Mouse (Mus musculus) liver, embryonic 12.5 days (tissue): ENCODE measurements around the gene Hes1. TPM values are rescaled to one million over a fixed set of nuclear protein-coding genes. Genes with fewer than 3 reads are reported as not detected.

Experiments used
- ATAC-seq: fragments of 200-750 bp; cut with Nextera tagmentation; 2 replicates; pipeline ENCODE4 v1.8.0; 2017; ENCODE audit warnings: moderate number of reproducible peaks, mild to moderate bottlenecking, moderate library complexity
- H3K27ac ChIP-seq: fragments of 300-500 bp; sonication (generic); 2 replicates; pipeline ENCODE4 v1.5.1; 2016; ENCODE audit warnings: mild to moderate bottlenecking
- H3K27me3 ChIP-seq: fragments of 300-500 bp; sonication (generic); replicated peaks from 2 replicates; pipeline ENCODE4 v1.6.1; 2016; ENCODE audit warnings: mild to moderate bottlenecking, moderate library complexity
- H3K36me3 ChIP-seq: fragments of 300-500 bp; sonication (generic); 2 replicates; pipeline ENCODE4 v1.6.1; 2016; ENCODE audit warnings: mild to moderate bottlenecking, moderate library complexity
- H3K4me1 ChIP-seq: fragments of 300-500 bp; sonication (generic); 2 replicates; pipeline ENCODE4 v1.6.1; 2016
- H3K4me2 ChIP-seq: fragments of 300-500 bp; sonication (generic); 2 replicates; pipeline ENCODE4 v1.6.1; 2016; ENCODE audit warnings: mild to moderate bottlenecking, moderate library complexity
- H3K4me3 ChIP-seq: fragments of 300-500 bp; sonication (generic); 2 replicates; pipeline ENCODE4 v1.5.1; 2016; ENCODE audit warnings: mild to moderate bottlenecking, moderate library complexity
- H3K9ac ChIP-seq: fragments of 300-500 bp; sonication (generic); 2 replicates; pipeline ENCODE4 v1.6.1; 2016; ENCODE audit warnings: mild to moderate bottlenecking, moderate library complexity
- H3K9me3 ChIP-seq: fragments of 300-500 bp; sonication (generic); replicated peaks from 2 replicates; pipeline ENCODE4 v1.6.1; 2016; ENCODE audit warnings: mild to moderate bottlenecking, moderate library complexity
- WGBS: fragments of 180-500 bp; shearing (Covaris S2); methylation state at CpG from one replicate; pipeline ENCODE4 v1.1.7; 2016; ENCODE audit not compliant: insufficient replicate concordance; 5-methylcytosine and 5-hydroxymethylcytosine counted together
- polyA plus RNA-seq: library from polyadenylated mRNA; unstranded; fragments of >200 nt; fragmentation: Nextera tagmentation; extraction: Ambion mirVana; gene quantifications from 2 replicates; pipeline ENCODE4 v1.2.1, GENCODE M21; 2016

Hes1 gene
- polyA plus RNA-seq, 1 experiment from 2014 or later, result 12.5 TPM

DNA sequence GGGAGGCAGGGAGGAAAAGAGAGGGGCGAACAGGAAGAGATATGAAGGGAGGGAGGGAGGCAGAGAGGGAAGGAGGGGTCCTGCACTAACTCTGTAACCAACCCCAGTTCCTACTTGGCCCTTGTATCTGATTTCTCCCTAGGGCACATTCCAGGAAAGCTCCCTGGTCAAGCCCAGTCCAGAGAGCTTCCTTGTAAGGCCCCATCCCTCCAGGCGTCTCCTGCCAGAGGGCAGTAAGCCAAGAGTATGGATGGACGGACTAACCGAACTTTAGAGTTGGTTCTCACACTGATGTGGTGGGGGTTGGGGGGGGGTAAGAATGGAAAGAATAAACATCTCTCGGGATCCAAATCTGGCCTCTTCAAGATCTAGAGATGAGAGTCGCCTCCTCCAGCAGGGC is 29.7 kb upstream of the Hes1 start:
- Histone ChIP-seq H3K27ac (no peak overlapping the region), H3K36me3 (no peaks in the 10 kb centered on the region), H3K4me2 (no peak overlapping the region), H3K9me3 (no peaks in the 10 kb centered on the region), H3K4me3 (no peak overlapping the region), H3K9ac (no peak overlapping the region), H3K27me3 (0 out of 2 replicates have a peak, but pooled peaks cover 17% of the 10 kb centered on the region), H3K4me1 (peaks cover 39% of the 10 kb centered on the region)
- no peak for ATAC-seq
- 47% methylated on average over 6 of the region's 6 CpGs for WGBS

DNA sequence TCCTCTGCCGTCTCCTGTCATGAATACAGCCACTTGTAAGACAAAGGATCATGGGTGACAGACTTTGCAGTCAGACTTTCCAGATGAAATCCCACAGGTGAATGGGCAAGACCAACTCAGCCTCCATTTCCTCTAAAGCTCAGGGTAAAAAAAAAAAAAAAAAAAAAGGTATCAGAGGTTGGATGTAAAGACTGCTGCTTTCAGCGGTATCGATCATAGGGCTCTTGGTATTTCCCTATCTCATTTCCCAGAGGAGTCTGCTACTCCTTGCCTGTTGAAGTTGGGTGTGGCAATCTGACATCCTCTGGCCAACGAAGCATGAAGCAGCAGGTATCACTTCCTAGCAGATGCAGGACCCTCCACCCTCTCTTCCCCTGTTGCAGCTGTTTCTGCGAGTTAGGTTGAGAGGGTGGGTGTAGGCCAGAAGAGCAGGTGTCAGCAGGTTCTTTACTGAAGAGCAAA is 29.2 kb upstream of the Hes1 start:
- H3K4me2 ChIP-seq, result no peak overlapping the region
- H3K27ac ChIP-seq, result no peak overlapping the region
- WGBS, result 25% methylated on average over 5 of the region's 5 CpGs
- no peak overlapping the region for H3K9ac ChIP-seq
- H3K27me3 ChIP-seq, result 0 out of 2 replicates have a peak, but pooled peaks cover 17% of the 10 kb centered on the region
- no peaks in the 10 kb centered on the region for H3K36me3 ChIP-seq
- peaks cover 39% of the 10 kb centered on the region for H3K4me1 ChIP-seq
- H3K4me3 ChIP-seq, result no peak overlapping the region
- H3K9me3 ChIP-seq, result no peaks in the 10 kb centered on the region
- ATAC-seq, result peak; percentile 41

DNA sequence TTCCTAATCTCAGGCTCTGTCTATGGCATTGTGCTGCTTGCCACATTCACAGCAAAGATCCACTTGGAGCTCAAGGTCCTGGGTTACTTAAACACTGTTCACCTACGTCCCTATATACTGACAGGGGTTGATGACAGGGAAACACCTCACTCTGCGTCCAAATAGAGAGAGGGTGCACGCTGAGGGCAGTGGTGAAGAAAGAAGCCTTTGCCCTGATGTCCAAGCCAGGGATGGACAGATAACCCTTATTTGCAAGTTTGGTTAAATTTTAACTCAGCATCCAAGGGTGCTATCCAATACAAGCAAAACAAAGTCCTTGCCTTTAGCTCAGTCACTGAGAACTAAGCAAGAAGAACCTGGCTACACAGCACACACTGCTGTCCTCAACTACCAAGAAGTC is 28.1 kb upstream of the Hes1 start:
- H3K4me1 ChIP-seq, result peaks cover 39% of the 10 kb centered on the region
- H3K9ac ChIP-seq, result no peak overlapping the region
- H3K4me3 ChIP-seq, result no peak overlapping the region
- H3K36me3 ChIP-seq, result no peaks in the 10 kb centered on the region
- no peaks in the 10 kb centered on the region for H3K9me3 ChIP-seq
- H3K4me2 ChIP-seq, result no peak overlapping the region
- peak; percentile 59 for ATAC-seq
- 0 out of 2 replicates have a peak, but pooled peaks cover 17% of the 10 kb centered on the region for H3K27me3 ChIP-seq
- 57% methylated on average over 3 of the region's 3 CpGs for WGBS
- H3K27ac ChIP-seq, result peak overlapping the region; percentile 52; the same call in 1 of the 2 replicates

DNA sequence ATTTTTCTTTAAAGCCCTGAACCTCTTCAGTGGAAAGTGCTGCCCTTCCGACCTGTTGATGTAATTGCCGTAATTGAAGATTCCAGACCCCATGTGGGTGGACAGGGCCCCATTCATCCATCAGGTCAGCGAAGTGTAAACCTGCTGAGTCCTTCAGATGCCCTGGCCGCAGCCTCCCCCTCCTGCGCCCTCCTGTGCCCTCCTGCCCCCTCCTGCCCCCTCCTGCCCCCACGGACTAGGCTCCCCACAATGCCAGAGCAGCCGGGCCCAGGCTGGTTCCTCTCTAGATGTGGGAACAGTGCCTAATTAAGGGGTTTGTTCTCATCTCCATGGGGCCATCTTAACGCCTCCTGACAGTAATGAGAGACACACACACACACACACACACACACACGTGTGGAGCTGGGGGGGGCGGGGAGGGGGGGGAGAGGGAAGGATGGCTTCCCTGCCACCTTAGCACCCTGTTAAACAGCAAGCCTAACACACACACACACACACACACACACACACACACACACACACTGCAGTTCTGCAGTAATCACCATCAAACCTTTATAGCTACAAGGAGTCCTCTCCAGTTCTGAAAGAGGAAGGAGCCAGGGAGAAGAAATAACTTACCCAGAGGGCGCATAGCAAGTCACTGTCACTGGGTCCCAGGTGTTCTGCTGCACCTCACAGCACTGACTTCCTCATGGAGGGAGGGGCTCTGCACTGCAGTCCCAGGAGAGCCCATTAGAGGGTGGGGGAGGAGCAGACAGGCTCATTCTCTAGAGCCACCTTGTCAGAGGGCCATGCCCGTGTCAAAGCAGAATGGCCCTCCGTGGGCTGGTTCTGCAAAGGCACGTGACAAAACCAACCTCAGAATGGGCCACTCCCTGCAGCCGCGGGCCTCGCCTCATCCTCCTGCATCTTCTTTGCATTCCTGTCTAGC is 25.3 kb upstream of the Hes1 start:
- H3K27me3 ChIP-seq, result 0 out of 2 replicates have a peak, but pooled peaks cover 9% of the 10 kb centered on the region
- H3K4me3 ChIP-seq, result no peak overlapping the region
- H3K9me3 ChIP-seq, result no peaks in the 10 kb centered on the region
- no peak overlapping the region for H3K27ac ChIP-seq
- 27% methylated on average over 15 of the region's 17 CpGs for WGBS
- H3K9ac ChIP-seq, result no peak overlapping the region
- peaks cover 36% of the 10 kb centered on the region for H3K4me1 ChIP-seq
- no peak overlapping the region for H3K4me2 ChIP-seq
- no peaks in the 10 kb centered on the region for H3K36me3 ChIP-seq
- ATAC-seq, result 0 out of 2 replicates have a peak, but pooled peaks have one; percentile 17

DNA sequence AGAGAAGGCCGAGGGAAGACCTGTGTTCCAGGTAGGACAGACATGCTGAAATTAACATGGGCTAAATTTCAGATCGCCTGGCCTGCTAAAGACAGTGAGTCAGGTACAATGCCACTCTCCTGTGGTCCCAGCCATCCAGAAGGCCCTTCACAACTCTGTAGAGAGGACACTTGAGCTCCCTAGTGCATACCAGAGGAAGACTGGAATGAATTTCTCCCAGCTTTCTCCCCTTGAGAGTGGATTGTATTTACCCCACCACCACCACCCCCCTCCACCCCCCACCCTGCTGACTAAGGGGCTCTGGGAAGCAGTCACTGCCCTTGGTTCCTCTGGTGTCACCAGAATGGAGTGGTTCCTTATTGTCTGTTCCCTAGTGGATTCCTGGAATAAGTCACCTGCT is 24.3 kb upstream of the Hes1 start:
- H3K4me3 ChIP-seq, result no peak overlapping the region
- WGBS, result 40% methylated on average over 2 of the region's 2 CpGs
- H3K9me3 ChIP-seq, result no peaks in the 10 kb centered on the region
- peaks cover 27% of the 10 kb centered on the region for H3K4me1 ChIP-seq
- peaks cover 9% of the 10 kb centered on the region; the same call in 1 of the 2 replicates for H3K27me3 ChIP-seq
- no peaks in the 10 kb centered on the region for H3K36me3 ChIP-seq
- no peak overlapping the region for H3K27ac ChIP-seq
- H3K4me2 ChIP-seq, result no peak overlapping the region
- no peak for ATAC-seq
- no peak overlapping the region for H3K9ac ChIP-seq

DNA sequence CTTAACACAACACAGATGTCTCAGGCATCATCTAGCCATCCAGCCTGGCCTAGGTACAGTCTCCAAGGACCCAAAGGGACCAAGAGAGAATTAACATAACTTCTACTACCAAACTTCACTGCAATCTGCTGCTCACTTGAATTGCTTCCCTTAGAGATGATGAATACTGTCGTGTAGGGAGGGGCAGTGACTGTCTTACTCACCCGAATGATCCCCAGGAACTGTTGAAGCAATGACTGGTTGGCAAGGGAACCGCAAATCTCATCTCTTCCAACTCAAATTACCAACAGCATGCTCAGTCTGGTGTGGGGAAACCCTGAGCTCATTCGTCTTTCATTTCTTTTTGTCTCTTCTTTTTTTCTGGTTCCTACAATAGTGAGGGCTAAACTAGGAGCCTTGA is 21.3 kb upstream of the Hes1 start:
- ATAC-seq, result no peak
- 56% methylated on average over 4 of the region's 4 CpGs for WGBS
- Histone ChIP-seq H3K9me3 (no peaks in the 10 kb centered on the region), H3K4me3 (no peak overlapping the region), H3K4me1 (peaks cover 25% of the 10 kb centered on the region; the same call in 1 of the 2 replicates), H3K27ac (no peak overlapping the region), H3K4me2 (no peak overlapping the region), H3K36me3 (no peaks in the 10 kb centered on the region), H3K27me3 (peaks cover 28% of the 10 kb centered on the region; the same call in 1 of the 2 replicates), H3K9ac (no peak overlapping the region)

DNA sequence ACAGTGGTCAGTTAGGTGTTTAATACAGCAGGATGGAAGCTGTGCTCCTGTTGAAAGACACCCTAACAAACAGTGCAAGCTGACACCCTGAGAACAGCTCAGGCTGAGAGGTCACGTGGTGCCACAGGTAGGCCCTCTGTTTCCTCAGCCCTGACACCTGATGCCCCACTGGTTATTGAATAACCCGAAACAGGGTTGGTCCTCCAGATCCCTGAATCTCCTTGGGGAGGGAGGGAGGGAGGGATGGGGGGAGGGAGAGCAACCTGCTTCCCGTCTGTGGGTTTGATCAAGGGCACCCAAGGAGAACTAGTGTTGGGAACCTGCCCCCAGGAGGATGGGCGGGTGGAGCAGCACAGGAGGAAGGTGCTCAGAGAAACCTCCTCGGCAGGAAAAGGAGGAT is 18.6 kb upstream of the Hes1 start:
- H3K27me3 ChIP-seq, result peaks cover 40% of the 10 kb centered on the region; the same call in 1 of the 2 replicates
- ATAC-seq, result peak; percentile 58; the same call in 1 of the 2 replicates
- H3K9ac ChIP-seq, result no peak overlapping the region
- no peaks in the 10 kb centered on the region for H3K9me3 ChIP-seq
- peaks cover 13% of the 10 kb centered on the region; the same call in 1 of the 2 replicates for H3K4me1 ChIP-seq
- no peak overlapping the region for H3K4me3 ChIP-seq
- no peaks in the 10 kb centered on the region for H3K36me3 ChIP-seq
- WGBS, result 28% methylated on average over 5 of the region's 5 CpGs
- H3K27ac ChIP-seq, result no peak overlapping the region
- H3K4me2 ChIP-seq, result no peak overlapping the region

DNA sequence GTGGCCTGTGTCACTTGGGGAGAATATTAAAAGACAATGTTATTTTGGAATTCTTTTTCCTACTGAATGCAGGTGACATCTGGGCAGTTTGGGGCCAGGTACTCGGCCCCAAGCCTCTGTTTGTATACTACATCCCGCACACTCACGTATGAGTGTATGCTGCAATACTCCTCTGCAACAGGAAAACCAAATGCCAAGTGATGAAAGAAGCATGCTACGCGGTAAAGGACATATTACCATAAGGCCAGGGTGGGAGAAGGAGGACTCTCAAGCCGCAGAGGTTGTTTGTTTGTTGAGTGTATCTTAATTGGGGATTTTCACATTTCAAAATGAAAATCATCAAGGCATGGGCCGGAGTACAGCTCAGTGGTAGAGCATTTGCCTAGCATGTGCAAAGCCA is 17.2 kb upstream of the Hes1 start:
- Histone ChIP-seq H3K4me2 (no peak overlapping the region), H3K36me3 (no peaks in the 10 kb centered on the region), H3K4me1 (peaks cover 13% of the 10 kb centered on the region), H3K9ac (no peak overlapping the region), H3K9me3 (no peaks in the 10 kb centered on the region), H3K27me3 (peaks cover 45% of the 10 kb centered on the region; the same call in 1 of the 2 replicates), H3K27ac (no peak overlapping the region), H3K4me3 (no peak overlapping the region)
- ATAC-seq, result no peak
- WGBS, result 70% methylated on average over 7 of the region's 7 CpGs

DNA sequence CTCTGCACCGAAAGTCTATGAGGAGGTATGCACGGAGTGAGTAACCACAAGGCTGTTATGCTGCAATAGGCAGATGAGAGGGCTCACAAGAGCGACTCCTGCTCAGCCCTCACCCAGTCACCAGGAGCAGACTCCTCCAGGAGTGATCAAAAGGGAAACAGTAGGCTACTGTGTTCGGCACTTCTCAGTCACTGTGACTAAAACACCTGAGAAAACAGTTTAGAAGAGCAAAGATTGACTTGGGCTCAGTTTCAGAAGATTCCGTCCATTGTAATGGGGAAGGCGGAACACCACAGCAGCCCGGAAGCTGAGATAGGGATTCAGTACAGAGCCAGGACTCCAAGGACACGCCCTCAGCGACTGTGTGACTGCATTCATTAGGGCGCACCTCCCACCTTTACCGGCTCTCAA is 16.8 kb upstream of the Hes1 start:
- H3K9ac ChIP-seq, result no peak overlapping the region
- ATAC-seq, result no peak
- H3K4me1 ChIP-seq, result peaks cover 15% of the 10 kb centered on the region
- peaks cover 47% of the 10 kb centered on the region; the same call in 1 of the 2 replicates for H3K27me3 ChIP-seq
- H3K4me3 ChIP-seq, result no peak overlapping the region
- no peaks in the 10 kb centered on the region for H3K9me3 ChIP-seq
- no peak overlapping the region for H3K4me2 ChIP-seq
- H3K27ac ChIP-seq, result no peak overlapping the region
- no peaks in the 10 kb centered on the region for H3K36me3 ChIP-seq
- 41% methylated on average over 11 of the region's 11 CpGs for WGBS

DNA sequence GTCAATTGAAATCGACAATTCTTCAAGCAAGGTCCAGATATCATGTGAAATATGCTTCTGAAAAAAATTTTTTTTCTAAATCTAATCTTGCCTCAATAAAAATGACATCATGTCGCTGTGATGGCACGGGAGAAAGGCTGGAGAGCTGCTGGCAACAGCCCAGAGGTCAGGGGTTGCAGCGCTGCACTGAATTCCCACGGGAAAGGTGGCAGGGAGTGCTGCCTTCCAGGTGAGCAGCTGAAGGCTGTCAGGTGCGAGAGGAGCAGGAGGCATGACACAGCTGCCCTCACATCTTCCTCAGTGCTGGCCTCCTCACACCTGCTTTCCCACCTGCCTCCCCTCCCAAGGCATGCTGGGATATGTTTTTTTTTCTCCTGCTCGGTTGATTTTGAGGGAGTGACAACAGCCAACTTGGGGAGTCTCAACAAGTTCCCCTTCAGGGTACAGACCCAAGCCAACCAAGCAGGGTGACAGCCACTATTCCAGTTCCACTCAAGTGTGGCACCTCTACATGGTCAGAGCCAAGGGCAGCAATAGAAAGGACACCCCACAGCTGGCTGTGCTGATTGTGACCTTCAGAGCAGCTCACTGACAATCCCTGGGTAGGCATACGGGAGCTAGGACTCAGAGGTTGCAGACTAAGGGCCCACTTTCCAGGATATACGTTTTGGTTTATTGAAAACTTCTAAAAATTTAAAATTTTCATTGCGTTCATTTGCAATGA is 13.3 kb upstream of the Hes1 start:
- no peak for ATAC-seq
- WGBS, result 49% methylated on average over 10 of the region's 10 CpGs
- no peak overlapping the region for H3K4me3 ChIP-seq
- H3K36me3 ChIP-seq, result no peaks in the 10 kb centered on the region
- no peak overlapping the region for H3K4me2 ChIP-seq
- no peak overlapping the region for H3K9ac ChIP-seq
- peaks cover 48% of the 10 kb centered on the region for H3K27me3 ChIP-seq
- no peak overlapping the region for H3K27ac ChIP-seq
- H3K9me3 ChIP-seq, result no peaks in the 10 kb centered on the region
- H3K4me1 ChIP-seq, result peaks cover 22% of the 10 kb centered on the region

DNA sequence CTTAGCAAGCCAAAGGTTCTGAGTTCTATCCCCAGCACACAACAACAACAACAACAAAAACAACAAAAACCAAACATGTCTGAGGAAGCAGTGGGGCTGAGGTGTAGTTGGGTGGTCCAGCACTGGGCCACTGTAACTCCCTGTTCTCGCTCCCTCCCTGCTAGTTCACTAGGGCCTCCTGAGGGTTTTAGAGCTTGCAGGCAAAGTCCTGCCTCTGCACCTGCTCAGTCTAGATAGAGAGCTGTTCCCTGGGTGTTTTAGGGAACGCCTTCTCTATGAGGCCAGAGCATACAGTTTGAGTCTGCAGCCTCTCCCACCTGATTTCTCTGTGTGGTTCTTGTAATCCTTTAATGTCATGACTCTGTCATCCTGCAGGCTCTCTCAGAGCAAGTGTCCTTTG is 11.9 kb upstream of the Hes1 start:
- Histone ChIP-seq H3K9ac (no peak overlapping the region), H3K9me3 (no peaks in the 10 kb centered on the region), H3K27me3 (peaks cover 48% of the 10 kb centered on the region), H3K27ac (no peak overlapping the region), H3K4me3 (no peak overlapping the region), H3K36me3 (no peaks in the 10 kb centered on the region), H3K4me2 (no peak overlapping the region), H3K4me1 (peaks cover 18% of the 10 kb centered on the region)
- 44% methylated on average over 2 of the region's 2 CpGs for WGBS
- ATAC-seq, result peak; percentile 64
